Mouse (Mus musculus) hindbrain, embryonic 14.5 days (tissue): ENCODE measurements around the gene Atg16l1. TPM values are rescaled to one million over a fixed set of nuclear protein-coding genes. Genes with fewer than 3 reads are reported as not detected.

ENCODE experiments used
- ATAC-seq: fragments of 200-750 bp; cut with Nextera tagmentation; 2 replicates; pipeline ENCODE4 v1.8.0; 2017; ENCODE audit warnings: moderate number of reproducible peaks, mild to moderate bottlenecking, moderate TSS enrichment, moderate library complexity; ENCODE audit not compliant: low FRiP score
- DNase-seq: peaks from one replicate; pipeline ENCODE4 v3.0.0-alpha.2; 2015; ENCODE audit warnings: low spot score
- H3K27ac ChIP-seq: fragments of 300-500 bp; sonication (generic); 2 replicates; pipeline ENCODE4 v1.5.1; 2014; ENCODE audit warnings: mild to moderate bottlenecking, moderate library complexity
- H3K27me3 ChIP-seq: fragments of 300-500 bp; sonication (generic); 2 replicates; pipeline ENCODE4 v1.6.1; 2014; ENCODE audit warnings: mild to moderate bottlenecking, low read length, mixed read lengths; ENCODE audit not compliant: control insufficient read depth, insufficient read depth
- H3K36me3 ChIP-seq: fragments of 300-500 bp; sonication (generic); replicated peaks from 2 replicates; pipeline ENCODE4 v1.6.1; 2014; ENCODE audit not compliant: control insufficient read depth, insufficient read depth
- H3K4me1 ChIP-seq: fragments of 300-500 bp; sonication (generic); replicated peaks from 2 replicates; pipeline ENCODE4 v1.6.1; 2014; ENCODE audit warnings: antibody characterized with exemption, low read length, mixed read lengths; ENCODE audit not compliant: control insufficient read depth, insufficient read depth
- H3K4me2 ChIP-seq: fragments of 300-500 bp; sonication (generic); replicated peaks from 2 replicates; pipeline ENCODE4 v1.6.1; 2014; ENCODE audit warnings: mild to moderate bottlenecking, moderate library complexity
- H3K4me3 ChIP-seq: fragments of 300-500 bp; sonication (generic); replicated peaks from 2 replicates; pipeline ENCODE4 v1.5.1; 2014; ENCODE audit warnings: mild to moderate bottlenecking, low read length
- H3K9ac ChIP-seq: fragments of 300-500 bp; sonication (generic); 2 replicates; pipeline ENCODE4 v1.6.1; 2014
- H3K9me3 ChIP-seq: fragments of 300-500 bp; sonication (generic); 2 replicates; pipeline ENCODE4 v1.6.1; 2016; ENCODE audit warnings: low read length; ENCODE audit not compliant: control insufficient read depth
- WGBS: fragments of 180-500 bp; shearing (Covaris S2); extraction: QIAGEN DNeasy Blood & Tissue Kit; methylation state at CpG from one replicate; pipeline ENCODE4 v1.1.7; 2014; 5-methylcytosine and 5-hydroxymethylcytosine counted together
- polyA plus RNA-seq: library from polyadenylated mRNA; unstranded; fragments of >200 nt; fragmentation: Nextera tagmentation; extraction: Ambion mirVana; gene quantifications from 2 replicates; pipeline ENCODE4 v1.2.1, GENCODE M21; 2014

Atg16l1 gene
- polyA plus RNA-seq, 1 experiment from 2014 or later: 66.8 TPM

GRCm38 (mm10) chr1:87729070-87729469, 26.6 kb upstream of the Atg16l1 start:
- H3K27ac ChIP-seq: no peak overlapping the region
- DNase-seq: no peak
- H3K36me3 ChIP-seq: no peaks in the 10 kb centered on the region
- H3K4me1 ChIP-seq: no peaks in the 10 kb centered on the region
- H3K4me3 ChIP-seq: no peak overlapping the region
- H3K27me3 ChIP-seq: no peaks in the 10 kb centered on the region
- H3K9ac ChIP-seq: no peak overlapping the region
- WGBS: 76% methylated on average over 2 of the region's 2 CpGs
- H3K4me2 ChIP-seq: no peak overlapping the region
- no peaks in the 10 kb centered on the region for H3K9me3 ChIP-seq
- ATAC-seq: no peak

GRCm38 (mm10) chr1:87729850-87730249, 25.8 kb upstream of the Atg16l1 start:
- WGBS: 83% methylated on average over 6 of the region's 6 CpGs
- no peak for DNase-seq

GRCm38 (mm10) chr1:87730271-87730670, 25.4 kb upstream of the Atg16l1 start:
- H3K4me3 ChIP-seq: no peak overlapping the region
- no peaks in the 10 kb centered on the region for H3K9me3 ChIP-seq
- DNase-seq: no peak
- ATAC-seq: no peak
- no peaks in the 10 kb centered on the region for H3K36me3 ChIP-seq
- no peak overlapping the region for H3K4me2 ChIP-seq
- H3K4me1 ChIP-seq: no peaks in the 10 kb centered on the region
- H3K27ac ChIP-seq: no peak overlapping the region
- no peaks in the 10 kb centered on the region for H3K27me3 ChIP-seq
- 89% methylated on average over 7 of the region's 7 CpGs for WGBS
- no peak overlapping the region for H3K9ac ChIP-seq

More at GRCm38 (mm10) chr1:87729850-87730249, 25.8 kb upstream of the Atg16l1 start:
- no peaks in the 10 kb centered on the region for H3K36me3 ChIP-seq
- no peak overlapping the region for H3K4me2 ChIP-seq
- H3K9ac ChIP-seq: no peak overlapping the region
- no peak overlapping the region for H3K27ac ChIP-seq
- H3K27me3 ChIP-seq: no peaks in the 10 kb centered on the region
- H3K4me1 ChIP-seq: no peaks in the 10 kb centered on the region
- no peak overlapping the region for H3K4me3 ChIP-seq
- no peak for ATAC-seq
- no peaks in the 10 kb centered on the region for H3K9me3 ChIP-seq

GRCm38 (mm10) chr1:87733212-87733611, 22.5 kb upstream of the Atg16l1 start:
- no peak for ATAC-seq
- Histone ChIP-seq H3K9ac (no peak overlapping the region), H3K27me3 (no peaks in the 10 kb centered on the region), H3K36me3 (no peaks in the 10 kb centered on the region), H3K4me2 (no peak overlapping the region), H3K27ac (no peak overlapping the region), H3K4me3 (no peak overlapping the region), H3K9me3 (no peaks in the 10 kb centered on the region), H3K4me1 (no peaks in the 10 kb centered on the region)
- no peak for DNase-seq
- WGBS: 85% methylated on average over 5 of the region's 5 CpGs

GRCm38 (mm10) chr1:87734153-87734552, 21.5 kb upstream of the Atg16l1 start:
- Histone ChIP-seq H3K27ac (no peak overlapping the region), H3K9me3 (no peaks in the 10 kb centered on the region), H3K9ac (no peak overlapping the region), H3K4me3 (no peak overlapping the region), H3K36me3 (no peaks in the 10 kb centered on the region), H3K27me3 (no peaks in the 10 kb centered on the region), H3K4me2 (no peak overlapping the region), H3K4me1 (no peaks in the 10 kb centered on the region)
- WGBS: 85% methylated on average over 3 of the region's 3 CpGs
- ATAC-seq: no peak
- no peak for DNase-seq

GRCm38 (mm10) chr1:87740584-87741290, 14.9 kb upstream of the Atg16l1 start:
- ATAC-seq: no peak
- Histone ChIP-seq H3K36me3 (no peaks in the 10 kb centered on the region), H3K4me3 (no peak overlapping the region), H3K27ac (no peak overlapping the region), H3K9me3 (no peaks in the 10 kb centered on the region), H3K27me3 (no peaks in the 10 kb centered on the region), H3K4me1 (no peaks in the 10 kb centered on the region), H3K9ac (no peak overlapping the region), H3K4me2 (no peak overlapping the region)
- WGBS: 79% methylated on average over 6 of the region's 6 CpGs
- no peak for DNase-seq

GRCm38 (mm10) chr1:87749360-87749973, 6.2 kb upstream of the Atg16l1 start:
- H3K4me3 ChIP-seq: no peak overlapping the region
- no peaks in the 10 kb centered on the region for H3K27me3 ChIP-seq
- H3K4me2 ChIP-seq: no peak overlapping the region
- H3K9ac ChIP-seq: no peak overlapping the region
- ATAC-seq: no peak
- H3K27ac ChIP-seq: no peak overlapping the region
- no peaks in the 10 kb centered on the region for H3K9me3 ChIP-seq
- DNase-seq: no peak
- no peaks in the 10 kb centered on the region for H3K36me3 ChIP-seq
- H3K4me1 ChIP-seq: no peaks in the 10 kb centered on the region

GRCm38 (mm10) chr1:87763821-87764220, 8.2 kb downstream of the Atg16l1 start:
- WGBS: 89% methylated on average over 3 of the region's 3 CpGs
- Histone ChIP-seq H3K27me3 (no peaks in the 10 kb centered on the region), H3K36me3 (peaks cover 100% of the 10 kb centered on the region), H3K4me2 (no peak overlapping the region), H3K4me3 (no peak overlapping the region), H3K27ac (no peak overlapping the region), H3K9ac (no peak overlapping the region), H3K9me3 (no peaks in the 10 kb centered on the region), H3K4me1 (no peaks in the 10 kb centered on the region)
- DNase-seq: no peak
- no peak for ATAC-seq

- H3K36me3 ChIP-seq: peaks cover 98% of the 10 kb centered on the region
- no peak overlapping the region for H3K27ac ChIP-seq
- no peak overlapping the region for H3K9ac ChIP-seq
- no peaks in the 10 kb centered on the region for H3K9me3 ChIP-seq
- no peak overlapping the region for H3K4me3 ChIP-seq
- DNase-seq (no peak), ATAC-seq (no peak)
- H3K4me1 ChIP-seq: no peaks in the 10 kb centered on the region
- no peak overlapping the region for H3K4me2 ChIP-seq
- WGBS: 93% methylated on average over 2 of the region's 2 CpGs
- no peaks in the 10 kb centered on the region for H3K27me3 ChIP-seq
These were observed 10.1 kb downstream of the Atg16l1 start for GRCm38 (mm10) chr1:87765741-87766140.
